Mouse (Mus musculus) ovary, postnatal 10 days (tissue): ENCODE measurements around the gene Vasn.

Experiments
- DNase-seq: peaks from one replicate; pipeline ENCODE4 v3.0.0; 2022; ENCODE audit warnings: low spot score

Gene Vasn

GRCm38 (mm10) chr16:4639831-4640237, at the start of gene Vasn, which contains the start of gene Dnaja3:
Gene Vasn, plus strand, starts transcription at chr16:4639941.
Gene Dnaja3, plus strand, starts transcription at chr16:4639989.
- DNase-seq = peak; percentile 76

DNA sequence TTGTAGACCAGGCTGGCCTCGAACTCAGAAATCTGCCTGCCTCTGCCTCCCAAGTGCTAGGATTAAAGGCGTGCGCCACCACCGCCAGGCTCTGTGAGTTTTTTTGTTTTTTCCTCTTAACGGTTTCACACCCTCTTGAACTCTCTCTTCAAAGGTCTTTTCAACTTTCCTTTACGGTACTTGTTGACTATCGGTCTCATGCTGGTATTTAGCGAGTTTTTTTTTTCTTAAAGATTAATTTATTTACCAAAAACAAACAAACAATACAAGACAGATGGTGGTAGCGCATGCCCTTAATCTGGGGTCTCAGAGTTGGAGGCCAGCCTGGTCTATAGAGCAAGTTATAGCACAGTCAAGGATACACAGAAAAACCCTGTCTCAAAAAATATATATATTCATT, 49.5 kb upstream of the Vasn start:
- DNase-seq = no peak

DNA sequence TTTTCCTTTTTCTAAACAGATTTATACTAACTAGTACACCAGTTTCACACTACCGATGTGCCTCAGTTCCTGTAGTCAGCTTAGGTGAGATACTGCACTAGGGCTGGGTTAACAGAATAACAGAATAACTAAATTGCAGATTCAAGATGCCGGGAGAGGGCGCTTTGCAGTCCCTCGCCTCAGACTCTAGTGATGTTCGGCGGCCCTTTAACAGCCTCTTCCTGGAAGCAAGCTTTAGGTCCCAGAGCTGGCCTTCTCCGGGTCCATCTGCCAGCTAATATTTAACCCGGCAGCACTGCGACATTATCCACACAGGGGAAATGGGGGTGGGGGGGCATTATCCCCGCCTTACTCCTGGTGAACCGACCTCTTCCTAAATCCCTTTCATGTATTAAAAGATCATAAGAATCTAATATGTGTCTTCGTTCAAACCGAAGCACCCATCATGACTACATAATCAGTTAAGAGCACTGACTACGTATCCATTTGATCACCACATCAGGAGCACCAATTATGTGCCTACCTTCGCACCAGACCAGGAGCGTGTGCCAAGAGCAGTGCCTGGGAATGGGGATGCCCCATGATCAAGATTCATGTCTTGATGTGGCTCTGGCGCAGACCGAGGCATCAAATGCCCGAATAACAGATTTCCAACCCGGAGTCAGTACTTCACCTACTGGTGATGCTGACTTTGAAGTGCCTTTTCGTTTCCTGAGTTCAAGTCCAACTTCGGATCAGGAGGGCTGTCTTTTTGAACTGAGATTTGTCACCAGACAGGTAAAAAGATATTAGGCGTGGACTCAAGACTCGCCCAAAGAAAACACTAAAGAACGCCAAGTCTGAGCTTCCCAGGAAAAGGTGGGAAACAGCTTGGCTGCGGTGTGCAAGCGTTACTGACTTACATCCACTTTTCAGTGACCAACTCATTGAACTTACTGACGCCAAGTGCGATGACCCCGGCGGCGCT, 46.5 kb upstream of the Vasn start:
- DNase-seq = no peak

- DNase-seq = peak; percentile 52
Observed at GRCm38 (mm10) chr16:4593971-4594813, 45.5 kb upstream of the Vasn start, which contains the start of gene Glis2. Gene Glis2, plus strand, starts transcription at chr16:4594713.

- no peak for DNase-seq
Observed at GRCm38 (mm10) chr16:4594814-4595526, 44.8 kb upstream of the Vasn start.

DNA sequence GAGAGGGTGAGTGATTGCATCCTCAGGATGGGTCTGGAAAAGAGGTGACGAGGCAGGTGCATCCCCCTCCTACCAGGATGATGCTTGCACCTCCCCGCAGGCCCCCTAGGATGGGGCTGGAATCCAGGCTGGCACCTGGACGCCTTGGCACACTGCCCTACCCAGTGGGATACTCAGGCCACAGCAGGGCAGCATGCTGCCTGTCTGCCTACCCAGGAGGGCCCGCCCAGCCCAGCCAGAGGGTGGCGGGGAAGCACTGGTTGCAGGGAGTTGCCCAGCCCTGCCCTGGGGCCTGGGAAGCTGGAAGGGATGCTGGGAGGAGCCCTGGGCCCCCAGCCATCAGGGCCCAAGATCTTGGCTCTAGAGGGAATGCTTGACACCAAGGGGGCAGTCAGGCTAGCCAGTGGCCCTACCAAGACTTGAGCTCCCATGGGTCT, 44.2 kb upstream of the Vasn start:
- peak; percentile 47 for DNase-seq

GRCm38 (mm10) chr16:4596141-4596728, 43.5 kb upstream of the Vasn start:
- DNase-seq = no peak

- DNase-seq = no peak
Observed at GRCm38 (mm10) chr16:4596836-4597235, 42.9 kb upstream of the Vasn start.

DNA sequence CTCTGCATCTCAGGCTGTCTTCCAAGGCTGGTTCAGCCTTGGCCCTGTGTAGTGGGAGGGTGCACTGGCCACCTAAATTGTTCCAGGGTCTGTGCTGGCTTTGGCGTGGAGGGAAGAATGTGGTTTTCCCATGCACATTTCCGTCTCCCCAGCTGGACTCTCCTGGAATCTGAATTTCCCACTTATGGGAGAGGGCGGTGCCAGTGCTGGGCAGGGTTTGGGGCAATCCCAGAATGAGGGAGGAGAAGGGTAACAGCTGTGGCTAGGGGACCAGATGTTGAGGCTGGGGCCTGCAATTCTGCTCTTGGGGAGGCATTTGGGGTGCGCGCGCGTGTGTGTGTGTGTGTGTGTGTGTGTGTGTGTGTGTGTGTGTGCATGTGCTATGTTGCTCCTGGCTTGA, 42.4 kb upstream of the Vasn start:
- DNase-seq = no peak

- no peak for DNase-seq
Observed at GRCm38 (mm10) chr16:4598041-4598440, 41.7 kb upstream of the Vasn start.

DNA sequence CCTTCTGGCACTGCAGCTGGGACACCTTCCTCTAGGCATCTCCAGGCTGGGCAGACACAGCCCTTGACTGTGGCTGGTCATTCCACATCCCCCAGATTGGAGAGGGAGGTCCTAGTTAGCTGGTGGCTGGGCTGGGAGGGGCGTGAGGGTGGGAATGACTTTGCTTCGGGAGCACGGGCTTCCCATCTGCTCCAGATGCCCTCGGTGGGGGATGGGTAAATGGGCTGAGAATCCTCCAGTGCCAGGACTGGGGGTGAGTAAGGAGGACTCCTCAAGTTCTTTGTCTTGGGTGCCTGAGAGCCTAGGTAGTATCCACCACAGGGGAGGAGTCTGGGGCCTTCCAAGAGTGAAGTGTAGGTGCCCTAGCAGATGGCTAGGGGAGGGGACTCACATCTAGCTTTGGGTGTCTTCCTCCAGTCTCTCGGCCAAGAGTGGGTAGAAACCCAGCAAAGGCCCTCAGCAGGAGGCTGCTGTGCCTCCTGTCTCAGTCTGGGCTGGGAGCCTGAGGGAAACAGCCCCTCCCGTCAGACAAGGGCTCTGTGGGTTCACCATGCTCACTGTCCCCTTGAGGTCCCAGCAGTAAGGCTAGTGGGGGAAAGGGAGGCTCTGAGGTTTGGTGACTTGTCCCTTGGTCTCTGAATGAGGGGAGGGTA, 40.7 kb upstream of the Vasn start:
- no peak for DNase-seq

- no peak for DNase-seq
Observed at GRCm38 (mm10) chr16:4599616-4600015, 40.1 kb upstream of the Vasn start.

DNA sequence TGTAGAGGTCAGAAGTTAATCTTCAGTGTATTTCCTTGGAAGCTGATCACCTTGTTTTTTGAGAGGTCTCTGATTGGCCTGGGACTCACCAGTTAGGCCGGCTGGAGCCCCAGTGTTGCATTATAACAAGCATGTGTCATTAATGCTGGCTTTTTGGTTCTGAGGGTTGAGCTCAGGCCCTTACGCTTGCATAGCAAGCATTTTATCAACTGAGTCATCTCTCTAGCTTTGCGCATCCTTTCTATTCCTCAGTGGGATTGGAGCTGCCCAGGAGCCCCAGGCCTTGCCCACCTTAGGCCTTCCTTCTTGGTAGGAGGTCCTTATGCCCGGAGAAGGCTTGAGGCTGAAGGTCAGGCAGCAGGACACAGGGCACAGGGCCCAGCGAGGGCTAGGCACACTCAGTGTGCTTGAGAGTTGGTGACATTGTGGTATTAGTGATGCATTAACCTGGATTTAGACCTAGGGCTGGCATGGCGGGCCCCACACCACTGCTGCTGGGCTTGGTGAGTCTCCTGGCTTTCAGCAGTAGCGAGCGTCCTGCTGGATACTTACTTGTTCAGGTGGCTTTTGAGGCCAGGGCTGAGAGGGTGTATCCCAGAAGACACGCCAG, 38.9 kb upstream of the Vasn start:
- no peak for DNase-seq

DNA sequence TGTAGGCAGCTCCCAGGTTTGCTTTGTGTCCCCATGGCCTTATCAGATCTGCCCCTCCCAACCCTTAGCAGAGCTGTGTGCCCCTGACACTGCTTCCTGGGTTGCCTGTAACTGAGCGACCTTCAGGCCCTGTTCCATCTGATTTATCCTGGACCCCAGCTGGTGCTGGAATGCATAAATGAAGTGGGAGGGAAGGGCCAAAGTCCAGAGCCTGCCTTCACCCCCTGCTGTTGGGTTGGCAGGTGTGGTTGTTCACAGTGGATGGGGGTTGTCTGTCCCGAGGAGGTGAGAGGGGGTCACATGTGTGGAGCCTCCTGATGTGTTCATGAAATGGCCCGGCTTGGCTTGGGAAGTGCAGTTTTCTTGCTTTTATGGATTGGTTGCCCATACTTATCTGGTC, 37.6 kb upstream of the Vasn start:
- DNase-seq = no peak

DNA sequence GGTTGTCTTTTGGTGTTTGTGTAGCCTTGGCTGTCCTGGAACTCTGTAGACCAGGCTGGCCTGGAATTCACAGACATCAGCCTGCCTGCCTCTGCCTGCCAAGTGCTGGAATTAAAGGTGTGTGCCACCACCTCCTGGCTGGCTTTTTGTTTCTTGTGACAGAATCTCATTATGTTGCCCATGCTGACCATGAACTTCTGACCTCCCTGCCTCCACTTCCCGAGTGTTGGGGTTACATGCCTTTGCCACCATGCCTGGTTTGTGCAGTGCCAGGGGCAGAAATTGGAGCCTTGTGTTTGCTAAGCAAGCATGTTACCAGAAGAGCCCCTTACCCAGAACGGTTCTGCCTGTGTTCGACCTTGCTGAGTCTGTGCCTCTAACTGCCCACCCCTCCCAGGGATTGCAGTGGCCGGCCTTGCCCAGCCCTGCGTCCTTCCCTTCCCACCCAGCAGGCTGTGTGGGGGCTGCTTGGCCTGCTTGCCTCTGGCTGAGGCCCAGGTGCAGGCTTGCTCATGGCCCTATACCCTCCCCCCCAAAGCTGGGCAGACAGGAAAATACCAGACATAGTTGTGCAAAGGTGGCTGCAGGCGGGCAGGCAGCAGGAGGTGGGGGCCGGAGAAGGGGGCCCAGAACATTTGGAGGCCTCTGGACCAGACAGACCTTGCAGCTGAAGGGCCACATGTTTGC, 36.8 kb upstream of the Vasn start:
- no peak for DNase-seq

DNA sequence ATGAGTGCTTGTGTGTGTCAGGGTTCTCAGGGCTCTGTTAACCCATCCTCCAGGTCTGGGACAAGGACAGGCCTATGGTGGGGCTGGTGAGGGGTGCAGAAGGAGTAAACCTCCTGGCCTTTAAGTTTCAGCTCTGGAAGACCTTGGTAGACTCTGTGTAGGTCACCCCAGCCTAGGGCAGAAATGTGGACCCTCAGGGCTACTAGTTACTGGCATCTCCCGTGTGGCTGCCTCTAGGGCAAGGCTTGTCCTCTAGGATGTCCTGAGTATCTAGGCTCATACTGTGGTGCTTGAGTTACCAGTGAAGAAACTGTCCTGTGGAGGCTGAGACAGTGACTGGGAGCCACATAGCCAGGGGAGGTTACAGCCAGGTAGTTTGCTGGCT, 36.3 kb upstream of the Vasn start:
- DNase-seq = no peak

GRCm38 (mm10) chr16:4604293-4604837, 35.4 kb upstream of the Vasn start:
- no peak for DNase-seq

- no peak for DNase-seq
Observed at GRCm38 (mm10) chr16:4605514-4606131, 34.1 kb upstream of the Vasn start.

GRCm38 (mm10) chr16:4606431-4607084, 33.2 kb upstream of the Vasn start:
- DNase-seq = no peak
